Mouse (Mus musculus) forebrain, postnatal 0 days (tissue): ENCODE data around the gene Palm2. TPM values are rescaled to one million over a fixed set of nuclear protein-coding genes. Genes with fewer than 3 reads are reported as not detected.
A peak's percentile ranks its signal among the peaks of the same experiment; 100 is the strongest.

Experiments used
- ATAC-seq: fragments of 200-750 bp; cut with Nextera tagmentation; 2 replicates; pipeline ENCODE4 v1.8.0; 2017; ENCODE audit warnings: mild to moderate bottlenecking, moderate library complexity
- DNase-seq: peaks from one replicate; pipeline ENCODE4 v3.0.0-alpha.2; 2015
- H3K27ac ChIP-seq: fragments of 300-500 bp; sonication (generic); 2 replicates; pipeline ENCODE4 v1.5.1; 2014; ENCODE audit warnings: low read depth, mild to moderate bottlenecking, antibody characterized with exemption, low read length, moderate library complexity, mixed read lengths
- H3K27me3 ChIP-seq: fragments of 300-500 bp; sonication (generic); 2 replicates; pipeline ENCODE4 v1.6.1; 2014; ENCODE audit warnings: mild to moderate bottlenecking, low read length, mixed read lengths; ENCODE audit not compliant: insufficient read depth
- H3K36me3 ChIP-seq: fragments of 300-500 bp; sonication (generic); 2 replicates; pipeline ENCODE4 v1.6.1; 2014; ENCODE audit warnings: mild to moderate bottlenecking, moderate library complexity; ENCODE audit not compliant: insufficient read depth
- H3K4me1 ChIP-seq: fragments of 300-500 bp; sonication (generic); 2 replicates; pipeline ENCODE4 v1.6.1; 2014; ENCODE audit warnings: antibody characterized with exemption; ENCODE audit not compliant: insufficient read depth
- H3K4me2 ChIP-seq: fragments of 300-500 bp; sonication (generic); 2 replicates; pipeline ENCODE4 v1.6.1; 2014; ENCODE audit warnings: low read depth, mild to moderate bottlenecking, moderate library complexity
- H3K4me3 ChIP-seq: fragments of 300-500 bp; sonication (generic); 2 replicates; pipeline ENCODE4 v1.5.1; 2014; ENCODE audit warnings: low read depth, low read length, mixed read lengths
- H3K9ac ChIP-seq: fragments of 300-500 bp; sonication (generic); 2 replicates; pipeline ENCODE4 v1.6.1; 2014; ENCODE audit warnings: mild to moderate bottlenecking
- H3K9me3 ChIP-seq: fragments of 300-500 bp; sonication (generic); 2 replicates; pipeline ENCODE4 v1.6.1; 2016; ENCODE audit warnings: low read length
- CTCF ChIP-seq: sonication (generic); IDR thresholded peaks from 2 replicates; pipeline ENCODE4 v1.5.1; 2016; ENCODE audit warnings: antibody characterized with exemption, control low read depth, low read depth
- WGBS: fragments of 180-500 bp; shearing (Covaris S2); extraction: QIAGEN DNeasy Blood & Tissue Kit; methylation state at CpG from one replicate; pipeline ENCODE4 v1.1.7; 2014; 5-methylcytosine and 5-hydroxymethylcytosine counted together
- polyA plus RNA-seq: library from polyadenylated mRNA; unstranded; fragments of >200 nt; fragmentation: Nextera tagmentation; extraction: Ambion mirVana; gene quantifications from 2 replicates; pipeline ENCODE4 v1.2.1, GENCODE M21; 2015
- total RNA-seq: library from RNA; depleted of rRNA; stranded (reverse); fragments of >200 nt; gene quantifications from 2 replicates; pipeline ENCODE4 v1.2.3, GENCODE M21; 2014

Gene Palm2
- total and polyA plus RNA-seq, 2 experiments from 2014 or later = 16.9 to 21.1 TPM

GRCm38 (mm10) chr4:57704575-57704974 lies 270.5 kb downstream of the Palm2 start:
- Histone ChIP-seq H3K9ac (no peak overlapping the region), H3K27ac (no peak overlapping the region), H3K4me1 (no peaks in the 10 kb centered on the region), H3K27me3 (no peaks in the 10 kb centered on the region), H3K36me3 (no peaks in the 10 kb centered on the region), H3K9me3 (no peaks in the 10 kb centered on the region), H3K4me2 (no peak overlapping the region), H3K4me3 (no peak overlapping the region)
- TF ChIP-seq CTCF = no peak
- ATAC-seq = no peak
- WGBS = 91% methylated on average over 7 of the region's 7 CpGs
- DNase-seq = no peak

- no peak overlapping the region for H3K4me2 ChIP-seq
- H3K4me1 ChIP-seq = no peaks in the 10 kb centered on the region
- no peak for DNase-seq
- no peak overlapping the region for H3K9ac ChIP-seq
- H3K27ac ChIP-seq = no peak overlapping the region
- no peak for ATAC-seq
- no peaks in the 10 kb centered on the region for H3K36me3 ChIP-seq
- no peaks in the 10 kb centered on the region for H3K9me3 ChIP-seq
- TF ChIP-seq CTCF = no peak
- no peaks in the 10 kb centered on the region for H3K27me3 ChIP-seq
- H3K4me3 ChIP-seq = no peak overlapping the region
These were observed 281.8 kb downstream of the Palm2 start for GRCm38 (mm10) chr4:57715849-57716248.

- Histone ChIP-seq H3K4me1 (no peaks in the 10 kb centered on the region), H3K9me3 (no peaks in the 10 kb centered on the region), H3K36me3 (no peaks in the 10 kb centered on the region), H3K27ac (no peak overlapping the region), H3K9ac (no peak overlapping the region), H3K4me2 (no peak overlapping the region), H3K27me3 (no peaks in the 10 kb centered on the region), H3K4me3 (no peak overlapping the region)
- ATAC-seq = peak; percentile 57
- no peak for TF ChIP-seq CTCF
- 39% methylated on average over 4 of the region's 4 CpGs for WGBS
- peak; percentile 24 for DNase-seq
These were observed 282.7 kb downstream of the Palm2 start for GRCm38 (mm10) chr4:57716735-57717134.

GRCm38 (mm10) chr4:57717354-57717753 lies 283.3 kb downstream of the Palm2 start, which contains the start of gene Akap2:
Gene Akap2 (plus strand): TSS chr4:57717657.
- Histone ChIP-seq H3K27me3 (no peaks in the 10 kb centered on the region), H3K9ac (no peak within 1 kb of the TSS), H3K4me1 (no peaks in the 10 kb centered on the region), H3K36me3 (no peaks in the 10 kb centered on the region), H3K27ac (no peak within 1 kb of the TSS), H3K4me3 (no peak within 1 kb of the TSS), H3K9me3 (no peaks in the 10 kb centered on the region), H3K4me2 (no peak within 1 kb of the TSS)
- no peak for TF ChIP-seq CTCF
- 78% methylated on average over 9 of the region's 9 CpGs for WGBS
- no peak for ATAC-seq
- no peak for DNase-seq

- WGBS = 93% methylated on average over 1 of the region's 1 CpGs
- H3K9ac ChIP-seq = no peak overlapping the region
- no peak overlapping the region for H3K27ac ChIP-seq
- no peak overlapping the region for H3K4me3 ChIP-seq
- H3K9me3 ChIP-seq = no peaks in the 10 kb centered on the region
- DNase-seq (no peak), ATAC-seq (no peak)
- no peaks in the 10 kb centered on the region for H3K4me1 ChIP-seq
- no peaks in the 10 kb centered on the region for H3K36me3 ChIP-seq
- no peak overlapping the region for H3K4me2 ChIP-seq
- H3K27me3 ChIP-seq = no peaks in the 10 kb centered on the region
- no peak for TF ChIP-seq CTCF
These were observed 285.3 kb downstream of the Palm2 start for GRCm38 (mm10) chr4:57719370-57719769.

- Histone ChIP-seq H3K4me2 (no peak overlapping the region), H3K36me3 (no peaks in the 10 kb centered on the region), H3K27me3 (no peaks in the 10 kb centered on the region), H3K9me3 (no peaks in the 10 kb centered on the region), H3K9ac (no peak overlapping the region), H3K4me3 (no peak overlapping the region), H3K27ac (no peak overlapping the region), H3K4me1 (no peaks in the 10 kb centered on the region)
- 23% methylated on average over 7 of the region's 7 CpGs for WGBS
- ATAC-seq (peak; percentile 57; the same call in 1 of the 2 replicates), DNase-seq (peak; percentile 33)
- no peak for TF ChIP-seq CTCF
These were observed 286.9 kb downstream of the Palm2 start for GRCm38 (mm10) chr4:57720869-57721361.

GRCm38 (mm10) chr4:57722296-57722695 lies 288.2 kb downstream of the Palm2 start:
- TF ChIP-seq CTCF = no peak

More at GRCm38 (mm10) chr4:57722296-57722695, 288.2 kb downstream of the Palm2 start:
- Histone ChIP-seq H3K27ac (no peak overlapping the region), H3K27me3 (no peaks in the 10 kb centered on the region), H3K4me2 (no peak overlapping the region), H3K9ac (no peak overlapping the region), H3K9me3 (no peaks in the 10 kb centered on the region), H3K4me1 (no peaks in the 10 kb centered on the region), H3K36me3 (no peaks in the 10 kb centered on the region), H3K4me3 (no peak overlapping the region)
- DNase-seq = no peak
- no peak for ATAC-seq
- WGBS = 86% methylated on average over 4 of the region's 4 CpGs
